Mouse (Mus musculus): Measurements from ENCODE around the gene Flot1. TPM values are rescaled to one million over a fixed set of nuclear protein-coding genes. Genes with fewer than 3 reads are reported as not detected.
"Not testable (repeated sequence)": the region's sequence is repeated elsewhere in the genome, so short reads cannot be mapped to it uniquely, and the experiment has no call there.

The Flot1 gene
- total RNA-seq, 2 experiments from 2014 or later: 163 to 172 TPM

DNA sequence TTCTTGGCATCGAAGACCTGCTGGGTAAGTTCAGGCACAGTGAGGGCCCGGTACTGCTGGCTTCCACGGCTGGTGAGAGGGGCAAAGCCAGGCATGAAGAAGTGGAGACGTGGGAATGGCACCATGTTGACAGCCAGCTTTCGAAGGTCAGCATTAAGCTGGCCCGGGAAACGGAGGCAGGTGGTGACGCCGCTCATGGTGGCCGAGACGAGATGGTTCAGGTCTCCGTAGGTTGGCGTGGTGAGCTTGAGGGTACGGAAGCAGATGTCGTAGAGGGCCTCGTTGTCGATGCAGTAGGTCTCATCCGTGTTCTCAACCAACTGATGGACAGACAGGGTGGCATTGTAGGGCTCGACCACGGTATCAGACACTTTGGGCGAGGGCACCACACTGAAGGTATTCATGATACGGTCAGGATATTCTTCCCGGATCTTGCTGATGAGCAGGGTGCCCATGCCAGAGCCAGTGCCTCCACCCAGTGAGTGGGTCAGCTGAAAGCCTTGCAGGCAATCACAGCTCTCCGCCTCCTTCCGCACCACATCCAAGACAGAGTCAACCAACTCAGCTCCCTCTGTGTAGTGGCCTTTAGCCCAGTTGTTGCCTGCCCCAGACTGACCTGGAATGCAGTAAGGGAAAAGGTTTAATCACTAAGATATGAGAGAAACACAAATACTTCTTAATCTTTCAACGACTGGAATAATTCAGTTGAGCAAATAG is 12.6 kb downstream of the Flot1 start:
- peak in 1 of 2 experiments; percentile 47 for DNase-seq (ENCODE audit: low spot score in 2 of 2)

DNA sequence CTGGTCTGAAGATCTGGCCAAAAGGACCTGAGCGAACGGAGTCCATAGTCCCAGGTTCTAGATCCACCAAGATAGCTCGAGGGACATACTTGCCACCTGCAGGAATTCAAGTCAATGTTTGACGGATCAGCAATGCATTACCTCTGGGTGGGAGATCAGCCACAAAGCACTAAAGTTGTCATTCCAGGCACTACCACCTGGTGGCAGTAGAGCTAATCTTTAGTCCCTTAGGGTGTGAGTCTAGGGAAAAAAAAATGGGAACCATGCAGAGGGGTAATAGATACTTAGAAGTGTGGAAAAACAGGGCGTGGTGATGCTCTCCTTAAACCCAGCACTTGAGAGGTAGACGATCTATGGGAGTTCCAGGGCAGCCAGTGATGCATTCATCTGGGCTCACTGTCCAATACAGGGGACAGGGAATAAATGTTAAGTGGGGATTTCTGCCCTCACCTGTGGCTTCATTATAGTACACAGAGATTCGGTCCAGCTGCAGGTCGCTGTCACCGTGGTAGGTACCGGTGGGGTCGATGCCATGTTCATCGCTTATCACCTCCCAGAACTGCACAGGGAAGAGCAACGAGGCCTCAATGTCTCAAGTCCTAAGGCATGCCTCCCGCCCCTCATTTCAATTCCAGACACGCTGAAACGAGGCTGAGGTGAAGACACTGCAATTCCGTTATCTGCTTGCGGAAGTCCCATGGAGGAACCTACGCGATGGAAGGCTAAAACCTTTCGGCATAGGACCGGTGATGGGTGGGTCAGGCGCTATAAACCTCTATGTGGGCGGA is 13.3 kb downstream of the Flot1 start:
- peak; percentile 92 to 94 for DNase-seq (ENCODE audit: low spot score in 2 of 2)

DNA sequence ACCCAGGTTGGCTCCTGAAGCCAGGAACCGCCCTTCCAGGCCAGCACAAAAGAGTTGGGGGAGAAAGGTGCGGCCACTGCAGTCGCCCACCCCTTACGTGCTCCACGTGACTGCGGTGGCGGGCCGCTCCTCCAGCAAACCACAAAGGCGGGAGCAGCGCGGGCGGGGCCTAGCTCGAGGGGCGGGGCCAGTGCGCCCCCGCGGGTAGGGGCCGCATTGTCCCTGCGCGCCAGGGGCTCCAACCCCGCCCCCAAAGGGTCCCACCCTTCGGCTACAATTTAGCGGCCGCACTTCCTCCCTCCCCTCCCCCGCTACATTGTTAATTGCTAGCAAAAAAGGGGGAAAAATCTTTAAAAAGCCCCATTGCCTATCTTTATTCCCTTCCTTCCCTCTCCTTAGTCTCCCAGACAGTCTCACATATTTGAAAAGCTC is 14.0 kb downstream of the Flot1 start:
- DNase-seq (ENCODE audit: low spot score in 2 of 2): peak; percentile 81 to 90

DNA sequence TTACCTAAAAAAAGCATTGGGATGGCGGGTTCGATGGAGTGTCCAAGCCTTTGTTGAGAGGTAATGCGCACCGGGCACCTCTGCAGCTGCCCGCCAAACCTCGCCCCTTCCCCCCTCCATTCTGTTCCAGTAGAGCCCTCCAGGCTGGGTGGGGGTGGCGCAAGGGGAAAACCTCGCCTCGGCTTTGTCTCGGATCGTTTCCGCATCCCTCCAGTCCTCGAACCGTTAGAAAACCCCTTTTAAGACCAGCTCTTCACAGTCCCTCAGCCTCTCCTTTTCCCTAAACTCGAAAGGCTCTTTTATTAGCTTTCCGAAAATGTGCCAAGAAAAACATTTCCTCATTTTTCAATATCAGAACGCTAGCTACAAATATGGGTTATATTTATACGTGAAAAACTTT is 14.5 kb downstream of the Flot1 start:
- DNase-seq (ENCODE audit: low spot score in 2 of 2): peak; percentile 60 to 76

DNA sequence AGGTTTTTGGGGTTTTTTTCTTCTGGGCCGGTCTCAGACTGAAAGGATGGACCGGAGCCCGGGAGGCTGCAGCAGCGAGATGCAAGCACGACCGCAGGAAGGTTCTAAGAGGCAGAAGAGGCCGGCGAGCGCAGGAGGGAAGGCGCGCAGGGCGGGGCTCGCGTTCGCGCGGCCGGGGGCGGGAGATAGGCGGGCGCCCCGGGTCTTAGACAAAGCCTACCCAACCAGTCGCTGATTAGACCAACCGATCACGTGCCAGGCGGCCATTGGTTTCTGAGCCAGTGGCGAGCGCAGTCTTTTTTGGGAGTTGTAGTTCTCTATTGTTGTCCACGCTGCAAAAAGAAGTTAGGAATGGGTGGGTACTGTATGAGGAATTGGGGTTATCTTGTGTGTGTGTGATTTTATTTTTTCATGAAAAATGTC is 15.1 kb downstream of the Flot1 start, which contains the start of gene Tubb5:
Tubb5 (minus strand) TSS at position 185 of the 423 bp plus-strand sequence.
- DNase-seq (ENCODE audit: low spot score in 2 of 2): peak; percentile 93 to 96

- DNase-seq (ENCODE audit: low spot score in 2 of 2): no peak
These were observed 15.5 kb downstream of the Flot1 start for GRCm38 (mm10) chr17:35838570-35838969.

- not testable (repeated sequence) for DNase-seq (ENCODE audit: low spot score in 2 of 2)
These were observed 16.0 kb downstream of the Flot1 start for GRCm38 (mm10) chr17:35839002-35839401.

DNA sequence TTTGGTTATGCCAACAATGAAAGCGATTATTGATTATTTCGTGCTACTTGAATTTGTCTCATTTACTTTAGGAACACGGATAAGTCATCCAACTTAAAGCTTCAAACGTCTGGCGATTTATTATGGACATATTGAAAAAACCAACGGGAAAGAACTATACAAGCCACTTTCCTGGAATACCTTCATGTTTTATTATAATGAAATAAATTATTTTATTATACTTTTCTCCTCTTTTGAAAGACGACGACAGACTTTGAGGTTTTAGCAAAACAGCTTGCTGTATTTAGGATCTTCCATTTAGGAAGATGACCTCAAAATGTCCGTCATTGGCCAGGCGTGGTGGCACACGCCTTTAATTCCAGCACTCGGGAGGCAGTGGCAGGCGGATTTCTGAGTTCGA is 17.5 kb downstream of the Flot1 start:
- DNase-seq (ENCODE audit: low spot score in 2 of 2): no peak

- peak; percentile 99 for DNase-seq (ENCODE audit: low spot score in 2 of 2)
These were observed 18.3 kb downstream of the Flot1 start, which contains the start of gene Mdc1 for GRCm38 (mm10) chr17:35841076-35841950. Mdc1 (plus strand) TSS chr17:35841515.

- DNase-seq (ENCODE audit: low spot score in 2 of 2): no peak
These were observed 19.0 kb downstream of the Flot1 start for GRCm38 (mm10) chr17:35842006-35842405.

DNA sequence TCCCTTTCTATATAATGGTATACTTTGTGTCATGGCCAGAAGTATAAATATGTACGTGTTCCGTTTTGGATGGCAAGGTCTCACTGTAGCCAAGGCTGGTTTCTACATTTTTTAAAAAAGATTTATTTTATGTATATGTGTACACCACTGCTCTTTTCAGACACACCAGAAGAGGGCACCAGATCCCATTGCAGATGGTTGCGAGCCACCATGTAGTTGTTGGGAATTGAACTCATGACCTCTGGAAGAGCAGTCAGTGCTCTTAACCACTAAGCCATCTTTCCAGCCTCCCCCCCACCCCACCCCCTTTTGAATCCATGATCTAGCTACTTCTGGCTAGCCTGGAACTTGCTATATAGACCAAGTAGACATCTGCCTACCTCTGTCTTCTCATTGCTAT is 20.5 kb downstream of the Flot1 start:
- DNase-seq (ENCODE audit: low spot score in 2 of 2): no peak

DNA sequence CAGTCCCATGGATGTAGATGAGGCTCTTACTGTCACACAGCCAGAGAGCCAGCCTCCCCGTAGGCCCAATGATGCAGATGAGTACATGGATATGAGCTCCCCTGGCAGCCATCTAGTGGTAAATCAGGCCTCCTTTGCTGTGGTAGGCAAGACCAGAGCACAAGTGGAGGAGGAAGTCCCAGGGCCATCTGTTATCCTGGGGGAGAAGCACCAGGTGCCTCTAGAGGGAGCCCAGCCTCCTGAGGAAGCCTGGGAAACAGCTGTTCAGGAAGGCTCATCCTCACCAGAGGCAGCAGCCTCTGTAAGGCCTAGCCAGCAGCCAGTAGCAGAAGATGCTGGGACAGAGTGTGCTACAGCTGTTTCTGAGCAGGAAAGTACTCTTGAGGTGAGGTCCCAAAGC is 25.1 kb downstream of the Flot1 start:
- DNase-seq (ENCODE audit: low spot score in 2 of 2): no peak

GRCm38 (mm10) chr17:35850974-35851373 is 27.9 kb downstream of the Flot1 start:
- DNase-seq (ENCODE audit: low spot score in 2 of 2): no peak

- DNase-seq (ENCODE audit: low spot score in 2 of 2): no peak
These were observed 36.3 kb downstream of the Flot1 start for GRCm38 (mm10) chr17:35859371-35859770.

GRCm38 (mm10) chr17:35859835-35860234 is 36.8 kb downstream of the Flot1 start:
- no peak for DNase-seq (ENCODE audit: low spot score in 2 of 2)

DNA sequence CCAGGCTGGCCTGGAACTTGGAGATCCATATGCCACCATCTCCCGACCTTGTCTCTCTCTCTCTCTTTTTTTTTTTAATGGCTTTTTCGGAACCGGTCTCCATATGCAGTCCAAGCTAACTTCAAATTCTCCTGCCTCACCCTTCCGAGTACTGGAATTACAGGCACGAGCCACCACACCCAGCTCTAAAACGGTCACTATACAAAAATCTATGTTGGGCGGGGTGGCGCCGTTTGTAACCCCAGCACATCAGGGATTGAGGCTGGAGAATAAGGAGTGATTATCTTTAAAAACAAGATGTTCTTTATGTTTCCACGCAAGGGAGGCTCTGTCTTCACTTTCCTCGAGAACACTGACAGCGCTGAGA is 37.8 kb downstream of the Flot1 start:
- peak in 1 of 2 experiments; percentile 40 for DNase-seq (ENCODE audit: low spot score in 2 of 2)

GRCm38 (mm10) chr17:35861198-35861857 is 38.3 kb downstream of the Flot1 start, which contains the start of gene Nrm:
Nrm (plus strand) TSS chr17:35861318.
- peak; percentile 90 to 92 for DNase-seq (ENCODE audit: low spot score in 2 of 2)

- no peak for DNase-seq (ENCODE audit: low spot score in 2 of 2)
These were observed 41.9 kb downstream of the Flot1 start for GRCm38 (mm10) chr17:35864832-35865353.

GRCm38 (mm10) chr17:35865481-35866280 is 42.7 kb downstream of the Flot1 start, which contains the start of gene Ppp1r18:
Ppp1r18 (plus strand) TSS chr17:35865593.
- peak; percentile 58 to 61 for DNase-seq (ENCODE audit: low spot score in 2 of 2)

All from layer of hippocampus, postnatal 10 days (tissue).